Mouse (Mus musculus) liver, embryonic 12.5 days (tissue): ENCODE measurements around the gene Fndc10. TPM values are rescaled to one million over a fixed set of nuclear protein-coding genes. Genes with fewer than 3 reads are reported as not detected.
"Not testable (repeated sequence)": the region's sequence is repeated elsewhere in the genome, so short reads cannot be mapped to it uniquely, and the experiment has no call there.

Experiments used
- ATAC-seq: fragments of 200-750 bp; cut with Nextera tagmentation; 2 replicates; pipeline ENCODE4 v1.8.0; 2017; ENCODE audit warnings: moderate number of reproducible peaks, mild to moderate bottlenecking, moderate library complexity
- H3K27ac ChIP-seq: fragments of 300-500 bp; sonication (generic); 2 replicates; pipeline ENCODE4 v1.5.1; 2016; ENCODE audit warnings: mild to moderate bottlenecking
- H3K27me3 ChIP-seq: fragments of 300-500 bp; sonication (generic); replicated peaks from 2 replicates; pipeline ENCODE4 v1.6.1; 2016; ENCODE audit warnings: mild to moderate bottlenecking, moderate library complexity
- H3K36me3 ChIP-seq: fragments of 300-500 bp; sonication (generic); 2 replicates; pipeline ENCODE4 v1.6.1; 2016; ENCODE audit warnings: mild to moderate bottlenecking, moderate library complexity
- H3K4me1 ChIP-seq: fragments of 300-500 bp; sonication (generic); 2 replicates; pipeline ENCODE4 v1.6.1; 2016
- H3K4me2 ChIP-seq: fragments of 300-500 bp; sonication (generic); 2 replicates; pipeline ENCODE4 v1.6.1; 2016; ENCODE audit warnings: mild to moderate bottlenecking, moderate library complexity
- H3K4me3 ChIP-seq: fragments of 300-500 bp; sonication (generic); 2 replicates; pipeline ENCODE4 v1.5.1; 2016; ENCODE audit warnings: mild to moderate bottlenecking, moderate library complexity
- H3K9ac ChIP-seq: fragments of 300-500 bp; sonication (generic); 2 replicates; pipeline ENCODE4 v1.6.1; 2016; ENCODE audit warnings: mild to moderate bottlenecking, moderate library complexity
- H3K9me3 ChIP-seq: fragments of 300-500 bp; sonication (generic); replicated peaks from 2 replicates; pipeline ENCODE4 v1.6.1; 2016; ENCODE audit warnings: mild to moderate bottlenecking, moderate library complexity
- WGBS: fragments of 180-500 bp; shearing (Covaris S2); methylation state at CpG from one replicate; pipeline ENCODE4 v1.1.7; 2016; ENCODE audit not compliant: insufficient replicate concordance; 5-methylcytosine and 5-hydroxymethylcytosine counted together
- polyA plus RNA-seq: library from polyadenylated mRNA; unstranded; fragments of >200 nt; fragmentation: Nextera tagmentation; extraction: Ambion mirVana; gene quantifications from 2 replicates; pipeline ENCODE4 v1.2.1, GENCODE M21; 2016

The Fndc10 gene
- polyA plus RNA-seq = 1.9 and 2.0 TPM in 2 replicates

- Histone ChIP-seq H3K4me2 (peak within 1 kb of the TSS; percentile 82), H3K27me3 (peaks cover 70% of the 10 kb centered on the region), H3K4me1 (peaks cover 9% of the 10 kb centered on the region), H3K9ac (peak within 1 kb of the TSS; percentile 58; the same call in 1 of the 2 replicates), H3K4me3 (peak within 1 kb of the TSS; percentile 61), H3K27ac (0 out of 2 replicates have a peak within 1 kb of the TSS, but pooled peaks have one; percentile 20), H3K9me3 (no peaks in the 10 kb centered on the region), H3K36me3 (no peaks in the 10 kb centered on the region)
- peak; percentile 41; the same call in 1 of the 2 replicates for ATAC-seq
- WGBS = 1% methylated on average over 39 of the region's 47 CpGs
Measured at GRCm38 (mm10) chr4:155694111-155694481, at the start of gene Fndc10. Gene Fndc10, plus strand, starts transcription at chr4:155694342.

GRCm38 (mm10) chr4:155645308-155645707 lies 48.8 kb upstream of the Fndc10 start, which contains the start of gene Gm10563:
Gene Gm10563, minus strand, starts transcription at chr4:155645408.
- not testable (repeated sequence) for H3K9ac ChIP-seq, H3K27ac ChIP-seq, H3K9me3 ChIP-seq, H3K27me3 ChIP-seq, ATAC-seq, H3K4me2 ChIP-seq, H3K4me1 ChIP-seq, H3K4me3 ChIP-seq
- peaks cover 97% of the 10 kb centered on the region for H3K36me3 ChIP-seq
- WGBS = 86% methylated on average over 2 of the region's 2 CpGs

DNA sequence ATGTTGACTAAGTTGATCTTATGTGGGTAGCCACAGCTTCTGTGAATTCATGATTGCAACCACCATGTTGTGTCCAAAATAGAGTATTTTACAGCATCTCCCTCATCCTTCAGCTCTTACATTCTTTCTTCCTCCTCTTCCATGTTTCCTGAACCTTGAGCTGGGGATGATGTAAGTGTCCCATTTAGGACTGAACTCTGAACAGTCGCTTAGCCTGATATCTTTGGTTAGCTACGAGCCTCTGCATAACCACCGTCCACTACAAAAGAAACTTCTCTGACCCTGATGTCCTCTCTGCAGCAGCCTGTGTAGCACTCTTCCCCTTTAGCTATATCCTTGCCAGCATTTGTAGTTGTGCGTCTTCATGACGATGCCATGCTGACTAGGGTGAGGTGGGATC lies 48.4 kb upstream of the Fndc10 start:
- H3K27me3 ChIP-seq = 0 out of 2 replicates have a peak, but pooled peaks cover 3% of the 10 kb centered on the region
- peaks cover 97% of the 10 kb centered on the region for H3K36me3 ChIP-seq
- ATAC-seq = no peak
- H3K9ac ChIP-seq = no peak overlapping the region
- no peak overlapping the region for H3K4me3 ChIP-seq
- WGBS = 89% methylated on average over 5 of the region's 5 CpGs
- no peaks in the 10 kb centered on the region for H3K4me1 ChIP-seq
- no peak overlapping the region for H3K4me2 ChIP-seq
- no peak overlapping the region for H3K27ac ChIP-seq
- no peaks in the 10 kb centered on the region for H3K9me3 ChIP-seq

DNA sequence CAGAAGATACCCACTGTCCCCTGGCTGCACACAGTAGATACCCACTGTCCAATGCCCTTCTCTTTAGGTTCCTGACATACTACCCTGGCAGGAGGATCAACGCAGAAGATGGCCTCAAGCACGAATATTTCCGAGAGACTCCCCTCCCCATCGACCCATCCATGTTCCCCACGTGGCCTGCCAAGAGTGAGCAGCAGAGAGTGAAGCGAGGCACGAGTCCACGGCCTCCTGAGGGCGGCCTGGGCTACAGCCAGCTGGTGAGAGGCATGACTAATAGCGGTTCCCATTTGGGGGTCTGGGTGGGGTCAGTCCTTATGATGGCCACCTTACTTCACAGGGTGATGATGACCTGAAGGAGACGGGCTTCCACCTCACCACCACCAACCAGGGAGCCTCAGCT lies 44.8 kb upstream of the Fndc10 start:
- Histone ChIP-seq H3K27ac (no peak overlapping the region), H3K4me2 (no peak overlapping the region), H3K4me3 (no peak overlapping the region), H3K27me3 (peaks cover 39% of the 10 kb centered on the region), H3K9me3 (no peaks in the 10 kb centered on the region), H3K4me1 (peaks cover 31% of the 10 kb centered on the region), H3K9ac (no peak overlapping the region), H3K36me3 (peaks cover 70% of the 10 kb centered on the region)
- WGBS = 89% methylated on average over 11 of the region's 11 CpGs
- no peak for ATAC-seq

- Histone ChIP-seq H3K36me3 (peaks cover 50% of the 10 kb centered on the region), H3K27ac (no peak overlapping the region), H3K9me3 (no peaks in the 10 kb centered on the region), H3K27me3 (peaks cover 59% of the 10 kb centered on the region), H3K4me1 (peaks cover 44% of the 10 kb centered on the region), H3K9ac (no peak overlapping the region), H3K4me3 (no peak overlapping the region), H3K4me2 (no peak overlapping the region)
- no peak for ATAC-seq
- WGBS = 46% methylated on average over 15 of the region's 15 CpGs
Measured at GRCm38 (mm10) chr4:155651553-155652269, 42.4 kb upstream of the Fndc10 start.

DNA sequence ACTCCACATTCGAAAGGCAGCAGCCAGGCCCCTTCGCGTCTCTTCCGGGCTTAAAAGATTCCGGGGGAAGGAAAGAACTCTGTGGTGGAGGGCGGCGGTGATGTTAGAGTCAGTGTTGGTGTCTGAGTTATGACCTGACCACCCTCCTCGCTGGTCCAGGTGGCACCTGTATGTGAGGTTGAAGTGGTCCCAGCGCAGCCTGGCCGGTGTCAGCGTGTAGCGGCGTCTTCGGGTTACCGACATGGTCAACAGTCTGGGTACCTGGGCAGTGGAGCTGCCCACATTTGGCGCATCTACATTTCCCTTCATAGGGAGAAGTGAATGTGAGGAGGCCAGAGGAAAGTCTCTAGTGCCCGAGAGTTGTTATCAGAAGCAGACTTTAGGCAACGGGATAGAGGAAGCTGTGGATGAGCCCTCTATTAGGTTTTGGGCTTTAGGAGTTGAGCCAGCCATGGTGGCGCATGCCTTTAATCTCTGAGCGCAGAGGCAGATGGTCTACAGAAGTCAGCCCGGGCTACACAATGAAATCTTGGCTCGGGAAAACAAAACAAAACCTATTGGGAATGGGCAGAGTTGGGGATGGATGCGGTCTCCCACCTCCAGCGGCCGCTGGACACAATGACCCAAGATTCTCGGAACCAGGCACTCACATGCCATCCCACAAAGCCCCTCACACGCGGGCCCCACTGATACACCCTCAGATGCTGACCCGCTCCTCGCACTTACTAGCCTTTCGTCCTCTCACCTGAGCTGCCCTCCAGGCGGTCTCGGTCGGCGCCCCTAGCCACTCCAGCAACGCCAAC lies 41.7 kb upstream of the Fndc10 start:
- H3K4me3 ChIP-seq = peak overlapping the region; percentile 34
- 20% methylated on average over 36 of the region's 36 CpGs for WGBS
- H3K4me1 ChIP-seq = peaks cover 44% of the 10 kb centered on the region
- H3K9ac ChIP-seq = peak overlapping the region; percentile 36; the same call in 1 of the 2 replicates
- H3K27ac ChIP-seq = no peak overlapping the region
- peaks cover 59% of the 10 kb centered on the region for H3K27me3 ChIP-seq
- no peak for ATAC-seq
- H3K36me3 ChIP-seq = peaks cover 42% of the 10 kb centered on the region
- no peaks in the 10 kb centered on the region for H3K9me3 ChIP-seq
- H3K4me2 ChIP-seq = peak overlapping the region; percentile 67

- H3K27me3 ChIP-seq = peaks cover 59% of the 10 kb centered on the region
- H3K4me2 ChIP-seq = peak within 1 kb of the TSS; percentile 67
- peaks cover 37% of the 10 kb centered on the region for H3K36me3 ChIP-seq
- no peak for ATAC-seq
- peaks cover 44% of the 10 kb centered on the region for H3K4me1 ChIP-seq
- no peak within 1 kb of the TSS for H3K27ac ChIP-seq
- WGBS = 3% methylated on average over 33 of the region's 33 CpGs
- peak within 1 kb of the TSS; percentile 45 for H3K4me3 ChIP-seq
- H3K9me3 ChIP-seq = no peaks in the 10 kb centered on the region
- peak within 1 kb of the TSS; percentile 36; the same call in 1 of the 2 replicates for H3K9ac ChIP-seq
Measured at GRCm38 (mm10) chr4:155653086-155653450, 41.1 kb upstream of the Fndc10 start, which contains the start of gene Mmp23. Gene Mmp23, minus strand, starts transcription at chr4:155653384.

- peaks cover 59% of the 10 kb centered on the region for H3K27me3 ChIP-seq
- H3K9ac ChIP-seq = no peak overlapping the region
- no peak overlapping the region for H3K27ac ChIP-seq
- WGBS = 5% methylated on average over 31 of the region's 31 CpGs
- no peak for ATAC-seq
- H3K4me1 ChIP-seq = peaks cover 44% of the 10 kb centered on the region
- no peaks in the 10 kb centered on the region for H3K9me3 ChIP-seq
- H3K36me3 ChIP-seq = peaks cover 31% of the 10 kb centered on the region
- H3K4me2 ChIP-seq = peak overlapping the region; percentile 67
- H3K4me3 ChIP-seq = peak overlapping the region; percentile 45
Measured at GRCm38 (mm10) chr4:155653451-155654182, 40.5 kb upstream of the Fndc10 start.

DNA sequence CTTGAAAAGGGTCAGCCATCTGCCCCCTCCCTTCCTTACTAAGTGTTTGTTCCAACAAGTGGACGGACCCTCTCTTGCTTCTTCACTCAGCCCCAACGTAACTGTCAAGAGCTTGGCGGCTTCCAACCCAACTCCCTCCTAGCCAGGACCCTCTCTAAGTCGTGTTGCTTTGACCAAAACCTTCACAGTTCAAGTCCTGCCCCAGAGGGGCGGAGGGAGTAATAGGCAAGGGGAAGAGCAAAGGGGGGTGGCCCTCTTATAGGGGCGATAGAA lies 40.0 kb upstream of the Fndc10 start:
- Histone ChIP-seq H3K9ac (no peak overlapping the region), H3K4me1 (peaks cover 44% of the 10 kb centered on the region), H3K4me2 (peak overlapping the region; percentile 67), H3K9me3 (no peaks in the 10 kb centered on the region), H3K4me3 (peak overlapping the region; percentile 45), H3K27ac (no peak overlapping the region), H3K36me3 (peaks cover 26% of the 10 kb centered on the region), H3K27me3 (peaks cover 59% of the 10 kb centered on the region)
- 4% methylated on average over 6 of the region's 6 CpGs for WGBS
- no peak for ATAC-seq

- peaks cover 59% of the 10 kb centered on the region for H3K27me3 ChIP-seq
- peaks cover 21% of the 10 kb centered on the region for H3K36me3 ChIP-seq
- H3K4me1 ChIP-seq = peaks cover 44% of the 10 kb centered on the region
- peak; percentile 47 for ATAC-seq
- H3K4me2 ChIP-seq = peak overlapping the region; percentile 67
- 4% methylated on average over 52 of the region's 52 CpGs for WGBS
- peak overlapping the region; percentile 45 for H3K4me3 ChIP-seq
- peak overlapping the region; percentile 28; the same call in 1 of the 2 replicates for H3K9ac ChIP-seq
- no peak overlapping the region for H3K27ac ChIP-seq
- no peaks in the 10 kb centered on the region for H3K9me3 ChIP-seq
Measured at GRCm38 (mm10) chr4:155654456-155655298, 39.5 kb upstream of the Fndc10 start.

DNA sequence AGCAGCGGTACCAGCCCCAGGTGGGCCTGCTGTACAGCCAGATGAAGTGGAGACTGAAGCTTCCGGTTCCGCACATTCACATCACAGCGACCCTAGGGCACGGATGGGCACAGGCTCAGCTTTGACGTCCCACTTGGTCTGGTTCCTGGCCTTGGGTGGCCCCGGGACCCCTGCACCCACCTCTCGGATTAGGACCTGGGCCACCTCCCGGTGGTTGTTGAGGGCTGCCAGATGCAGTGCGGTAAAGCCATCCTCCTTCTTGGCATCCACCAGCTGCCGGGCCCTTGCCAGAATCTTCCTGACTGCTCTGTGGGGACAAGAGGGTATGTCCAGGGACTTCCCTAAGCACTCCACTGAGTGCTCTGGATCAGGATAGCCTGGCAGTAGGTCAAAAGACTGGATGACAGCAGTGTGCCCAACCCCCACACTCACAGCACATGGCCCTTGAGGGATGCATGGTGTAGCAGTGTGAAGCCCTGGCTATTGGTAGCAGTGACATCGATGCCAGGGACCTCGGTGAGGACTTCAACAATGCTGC lies 37.9 kb upstream of the Fndc10 start:
- H3K36me3 ChIP-seq = peaks cover 4% of the 10 kb centered on the region
- H3K9me3 ChIP-seq = no peaks in the 10 kb centered on the region
- no peak overlapping the region for H3K4me3 ChIP-seq
- peaks cover 50% of the 10 kb centered on the region for H3K27me3 ChIP-seq
- ATAC-seq = no peak
- H3K9ac ChIP-seq = no peak overlapping the region
- no peak overlapping the region for H3K27ac ChIP-seq
- WGBS = 83% methylated on average over 13 of the region's 13 CpGs
- H3K4me2 ChIP-seq = no peak overlapping the region
- H3K4me1 ChIP-seq = peaks cover 43% of the 10 kb centered on the region
